Mouse (Mus musculus): ENCODE measurements around the gene Erp29.
"Not testable (repeated sequence)": the region's sequence is repeated elsewhere in the genome, so short reads cannot be mapped to it uniquely, and the experiment has no call there.

Erp29 gene

DNA sequence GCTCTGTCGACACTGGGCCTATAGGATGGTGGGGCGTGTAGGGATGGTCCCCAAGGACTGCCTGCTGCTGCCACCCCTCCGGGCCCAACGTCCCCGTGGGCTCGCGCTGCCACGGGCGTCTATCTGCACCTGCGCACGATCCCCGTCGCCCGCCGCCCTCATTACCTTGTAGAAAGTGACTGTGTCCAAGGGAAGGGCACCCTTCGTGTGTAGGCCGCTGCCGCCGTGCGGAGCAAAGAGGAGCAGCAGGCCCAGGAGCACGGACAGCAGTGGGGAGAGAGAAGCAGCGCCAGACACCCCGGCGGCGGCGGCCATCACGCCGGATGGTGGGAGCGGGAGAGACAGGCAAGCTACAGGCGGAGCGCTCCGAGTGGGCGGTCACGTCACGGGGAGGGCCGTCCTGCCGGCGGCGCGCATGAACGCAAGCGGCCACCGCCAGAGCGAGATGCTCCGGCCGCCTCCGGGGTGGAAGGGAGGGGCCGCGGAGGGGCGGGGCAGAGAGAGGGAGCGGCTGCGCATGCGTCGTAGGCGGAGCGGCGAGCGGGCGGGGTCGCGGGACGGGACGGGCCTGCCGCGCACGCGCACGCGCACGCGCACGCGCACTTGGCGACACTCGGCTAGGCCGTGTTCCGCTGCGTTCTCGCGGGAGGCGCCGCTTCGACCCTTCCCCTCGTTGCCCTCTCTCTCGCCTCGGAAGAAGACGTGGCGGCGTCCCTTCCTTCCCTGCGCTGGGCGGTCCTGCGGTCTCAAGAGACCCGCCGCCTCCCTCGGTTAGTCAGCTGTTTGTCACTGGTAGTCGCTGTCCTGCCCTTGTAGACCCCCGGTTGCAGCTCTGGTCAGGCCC lies at the start of gene Erp29:
Gene Erp29 (minus strand): TSS at position 481 of the 844 bp plus-strand sequence.
- in situ Hi-C loops (cut with MboI): no loop called here

DNA sequence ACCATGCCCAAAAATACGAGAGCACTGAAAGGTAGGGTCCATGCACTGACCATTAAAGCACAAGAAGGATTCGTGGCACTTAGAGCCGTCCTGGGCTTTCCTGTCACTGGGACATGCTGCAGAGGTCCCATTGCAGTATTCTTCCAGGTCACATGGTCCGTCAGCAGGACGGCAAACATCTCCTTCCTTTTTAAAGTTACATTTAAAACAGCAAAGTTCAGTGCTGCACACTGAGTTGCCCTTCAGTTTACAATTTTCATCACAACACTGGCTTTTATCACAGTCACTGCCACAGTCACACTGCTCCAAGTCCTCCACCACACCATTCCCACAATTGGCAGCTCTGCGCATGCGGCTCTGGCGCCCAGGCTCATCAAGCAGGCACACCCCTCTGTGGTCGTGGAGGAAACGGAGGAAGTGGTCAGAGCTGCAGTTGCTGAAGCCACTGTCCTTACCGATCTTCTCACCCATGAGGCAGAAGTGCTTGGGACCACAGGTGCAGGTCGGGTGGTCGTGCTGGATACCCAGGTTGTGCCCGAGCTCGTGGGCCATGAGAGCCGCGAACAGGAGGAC lies 49.2 kb upstream of the Erp29 start:
- in situ Hi-C loops (cut with MboI): not testable (repeated sequence)

GRCm38 (mm10) chr5:121500719-121501118 lies 48.4 kb upstream of the Erp29 start:
- in situ Hi-C loops (cut with MboI): no loop called here

DNA sequence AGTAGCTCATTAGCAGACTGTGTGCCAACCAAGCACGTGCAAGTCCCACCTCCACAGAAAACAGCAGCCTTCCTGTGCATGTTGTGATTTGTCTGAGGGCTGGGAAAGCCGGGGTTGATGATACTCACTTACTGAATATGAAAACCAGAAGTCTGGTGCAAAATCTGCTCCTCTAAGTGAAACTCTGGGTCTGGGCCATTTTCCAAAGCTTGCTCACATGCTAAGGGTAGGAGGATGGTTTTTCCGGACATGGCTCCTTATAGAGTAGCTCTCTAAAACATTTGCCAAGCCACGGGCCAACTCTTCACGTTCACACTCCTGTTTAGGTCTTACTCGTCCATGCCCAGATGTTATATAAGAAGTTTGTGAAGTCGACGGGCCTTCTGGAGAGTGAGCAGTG lies 41.0 kb upstream of the Erp29 start:
- in situ Hi-C loops (cut with MboI): no loop called here

DNA sequence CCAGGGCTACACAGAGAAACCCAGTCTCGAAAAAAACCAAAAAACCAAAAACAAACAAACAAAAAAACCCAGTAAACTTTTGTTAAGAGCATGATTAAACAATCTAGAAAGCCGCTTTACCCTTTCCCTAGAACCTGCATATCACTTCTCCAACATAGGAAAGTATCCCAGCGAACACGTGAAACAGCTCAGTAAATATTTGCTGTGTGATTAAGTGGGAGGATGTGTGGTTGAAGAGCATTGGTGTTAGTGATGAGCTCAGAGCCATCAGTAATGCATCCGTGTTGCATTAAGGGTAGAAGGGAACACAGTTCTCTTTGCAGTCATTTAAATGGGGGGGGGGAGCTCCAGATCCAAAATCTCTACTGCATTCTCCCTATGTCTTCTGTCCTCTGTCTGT lies 32.5 kb upstream of the Erp29 start:
- in situ Hi-C loops (cut with MboI): no loop called here

GRCm38 (mm10) chr5:121477680-121478079 lies 25.4 kb upstream of the Erp29 start:
- in situ Hi-C loops (cut with MboI): loop anchor here (5.0 kb wide), 1 partner anchor 35 kb away; no protein-coding TSS in a partner anchor

DNA sequence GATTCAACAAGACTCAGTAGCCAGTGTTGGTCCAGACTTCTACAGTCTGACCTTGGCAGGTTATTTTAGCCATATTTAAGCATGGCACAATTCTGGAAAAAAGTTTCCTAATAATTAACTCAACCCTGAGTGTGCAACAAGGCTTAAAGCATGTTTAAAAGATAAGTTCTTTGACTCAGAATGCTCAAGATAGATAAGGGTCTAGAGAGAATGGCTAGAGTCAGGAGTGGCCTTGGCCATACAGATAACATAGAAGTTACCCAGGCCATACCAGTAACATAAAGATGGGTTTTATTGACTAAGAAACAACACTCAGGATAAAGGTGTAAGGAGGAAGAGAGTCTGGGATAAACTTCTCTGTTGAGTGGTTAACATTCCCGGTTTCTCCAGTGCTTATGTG lies 23.7 kb upstream of the Erp29 start:
- in situ Hi-C loops (cut with MboI): loop anchor here (5.0 kb wide), 1 partner anchor 34 kb away; no protein-coding TSS in a partner anchor

DNA sequence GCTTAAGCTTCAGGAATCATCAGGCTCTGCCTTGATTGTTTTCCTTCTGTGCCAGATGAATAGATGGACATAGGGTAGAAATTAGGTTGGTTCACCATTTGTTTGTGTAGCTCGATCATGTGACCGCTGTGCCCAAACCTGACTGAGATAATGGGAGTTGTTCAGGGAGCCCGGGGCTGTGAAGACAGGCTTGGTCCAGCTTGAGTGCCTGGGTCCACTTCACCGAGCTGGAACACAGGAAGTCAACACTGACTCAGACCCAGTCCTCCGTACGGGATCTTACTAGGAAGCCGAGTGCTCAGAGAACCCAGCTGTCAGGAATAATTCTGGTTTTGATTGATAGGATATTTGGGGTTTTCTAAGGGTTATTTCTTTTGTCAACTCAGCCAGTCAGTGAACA lies 22.3 kb upstream of the Erp29 start:
- in situ Hi-C loops (cut with MboI): loop anchor here (5.0 kb wide), 1 partner anchor 32 kb away; no protein-coding TSS in a partner anchor

GRCm38 (mm10) chr5:121472411-121472810 lies 20.1 kb upstream of the Erp29 start:
- in situ Hi-C loops (cut with MboI): no loop called here

- in situ Hi-C loops (cut with MboI): no loop called here
Observed at GRCm38 (mm10) chr5:121469566-121469965, 17.3 kb upstream of the Erp29 start.

DNA sequence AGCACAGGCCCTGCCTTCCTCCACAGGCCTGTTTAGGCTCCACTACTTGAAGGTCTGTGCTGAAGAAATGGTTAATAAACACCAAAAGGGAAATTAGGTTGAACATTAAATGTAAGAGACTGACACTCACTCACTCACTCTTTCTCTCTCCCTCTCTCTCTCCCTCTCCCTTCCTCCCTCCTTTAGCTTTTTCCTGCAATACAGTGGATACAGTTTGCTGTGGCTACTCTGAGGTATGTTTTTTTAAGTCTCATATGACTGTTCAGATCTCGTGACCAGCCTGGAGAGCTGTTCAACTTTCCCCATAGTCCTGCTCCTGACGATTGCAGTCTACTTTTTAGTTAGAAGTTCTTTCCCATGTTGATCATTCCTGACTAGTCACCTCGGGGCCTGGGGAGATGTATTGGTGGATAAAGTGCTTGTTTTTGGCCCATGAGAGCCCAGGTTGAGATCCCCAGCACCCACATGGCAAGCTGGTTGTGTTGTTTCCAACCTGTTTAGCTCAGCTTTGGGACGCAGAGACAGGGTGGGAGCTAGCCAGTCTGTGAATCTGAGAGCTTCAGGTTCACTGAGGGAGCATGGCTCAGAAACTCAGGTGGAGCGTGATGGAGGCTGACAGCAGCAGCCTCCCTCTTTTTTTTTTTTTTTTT lies 11.4 kb upstream of the Erp29 start:
- in situ Hi-C loops (cut with MboI): no loop called here

DNA sequence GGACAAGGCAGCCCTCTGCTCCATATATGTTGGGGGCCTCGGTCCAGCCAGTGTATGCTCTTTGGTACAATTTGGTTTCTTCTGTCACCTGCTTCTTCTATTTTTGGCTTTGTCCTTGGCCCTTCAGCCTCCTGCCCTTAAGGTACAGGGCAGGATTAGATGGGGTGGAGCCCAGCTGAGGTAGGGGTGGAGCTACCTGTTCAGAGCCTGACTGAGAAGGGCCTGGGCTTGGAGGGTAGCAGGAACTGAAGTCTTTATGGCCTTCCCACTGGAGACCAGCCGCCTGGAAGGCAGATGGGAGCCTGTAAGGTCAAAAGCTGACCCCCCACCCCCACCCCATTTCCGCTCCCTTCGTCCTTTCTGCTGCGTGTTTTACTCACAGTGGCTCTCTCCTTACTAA lies 10.7 kb upstream of the Erp29 start:
- in situ Hi-C loops (cut with MboI): no loop called here

DNA sequence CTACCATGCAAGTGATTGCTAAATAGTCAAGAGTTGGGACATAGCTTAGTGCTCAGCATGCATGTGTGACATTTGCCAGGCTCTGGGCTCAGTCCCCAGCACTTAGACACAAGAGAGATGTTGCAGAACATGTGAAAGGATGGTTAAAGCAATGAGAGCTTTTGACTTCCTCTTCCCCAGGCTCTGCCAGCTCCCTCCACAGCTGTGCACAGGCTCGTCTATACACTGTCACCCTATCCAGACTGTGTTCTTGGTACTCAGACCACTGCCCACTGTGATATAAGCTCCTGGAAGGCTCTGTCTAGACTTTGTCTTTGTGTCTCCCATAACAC lies 9.8 kb upstream of the Erp29 start:
- in situ Hi-C loops (cut with MboI): no loop called here

DNA sequence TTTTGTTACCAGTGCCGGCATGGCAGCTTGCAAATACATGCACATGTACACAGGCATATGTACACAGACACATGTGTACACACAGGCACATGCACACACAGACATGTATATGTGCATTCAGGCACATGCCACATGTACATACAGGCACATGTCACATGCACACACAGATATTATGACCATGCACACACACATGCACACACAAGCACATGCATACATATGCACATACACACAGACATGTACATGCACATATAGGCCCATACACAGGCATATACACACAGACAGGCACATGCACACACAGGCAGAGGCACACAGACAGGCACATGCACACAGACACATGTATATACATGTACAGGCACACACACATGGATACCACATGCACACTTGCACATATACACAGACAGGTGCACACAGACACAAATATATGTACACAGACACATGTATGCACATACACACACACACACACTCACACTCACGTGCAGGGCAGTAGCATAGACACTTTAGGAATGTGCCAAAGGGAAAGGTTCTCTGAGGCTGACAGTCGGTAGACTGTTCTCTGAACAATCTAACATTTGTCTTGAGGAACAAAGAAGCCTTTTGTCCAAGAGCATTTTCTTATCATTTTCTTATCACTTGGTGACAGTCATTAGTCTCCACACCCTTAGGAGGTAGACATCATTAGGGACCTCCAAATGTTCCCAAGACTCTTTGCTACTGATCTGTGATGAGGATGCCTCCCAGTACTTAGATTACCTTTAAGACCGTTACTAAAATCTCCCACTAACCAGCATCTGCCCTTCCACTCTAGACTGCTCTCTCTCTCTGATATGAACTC lies 9.2 kb upstream of the Erp29 start:
- in situ Hi-C loops (cut with MboI): no loop called here

- in situ Hi-C loops (cut with MboI): no loop called here
Observed at GRCm38 (mm10) chr5:121455510-121456265, 3.4 kb upstream of the Erp29 start.

- in situ Hi-C loops (cut with MboI): no loop called here
Observed at GRCm38 (mm10) chr5:121454503-121454782, 2.1 kb upstream of the Erp29 start.

DNA sequence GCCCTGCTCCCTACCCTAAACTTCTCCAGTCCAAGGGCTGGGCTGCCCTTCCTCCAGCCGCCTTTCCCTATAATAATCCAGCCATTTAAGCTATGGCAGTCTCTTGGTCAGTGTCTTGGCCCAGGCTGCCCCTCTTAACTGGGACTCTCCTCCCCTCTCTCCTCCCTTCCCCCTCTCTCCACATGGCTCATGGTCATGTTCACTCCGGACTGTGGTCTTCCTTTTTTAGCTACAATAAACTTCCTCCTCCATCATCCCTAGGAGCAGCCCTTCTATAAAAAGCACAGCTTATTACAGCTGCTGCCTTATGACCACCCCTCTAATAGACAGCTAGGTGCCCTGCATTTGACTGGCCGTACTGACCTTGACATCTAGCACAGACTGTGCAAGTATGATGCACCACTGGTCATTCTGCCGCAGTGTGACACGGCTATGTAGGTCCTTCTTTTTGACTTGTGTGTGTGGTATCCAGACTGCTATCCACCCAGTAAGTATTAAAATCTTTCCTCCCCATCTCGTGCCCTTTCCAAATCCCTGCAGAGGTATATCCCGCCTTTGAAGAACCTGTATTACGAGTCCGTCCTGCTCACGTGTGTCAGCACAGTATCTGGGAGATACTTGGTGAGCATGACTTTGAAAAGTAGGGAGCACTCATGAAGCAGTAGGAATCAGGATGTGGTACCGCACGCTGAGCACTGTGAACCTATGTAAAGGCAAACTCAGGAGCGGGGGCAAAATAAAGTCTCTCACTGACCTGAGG lies 1.6 kb upstream of the Erp29 start:
- in situ Hi-C loops (cut with MboI): no loop called here

DNA sequence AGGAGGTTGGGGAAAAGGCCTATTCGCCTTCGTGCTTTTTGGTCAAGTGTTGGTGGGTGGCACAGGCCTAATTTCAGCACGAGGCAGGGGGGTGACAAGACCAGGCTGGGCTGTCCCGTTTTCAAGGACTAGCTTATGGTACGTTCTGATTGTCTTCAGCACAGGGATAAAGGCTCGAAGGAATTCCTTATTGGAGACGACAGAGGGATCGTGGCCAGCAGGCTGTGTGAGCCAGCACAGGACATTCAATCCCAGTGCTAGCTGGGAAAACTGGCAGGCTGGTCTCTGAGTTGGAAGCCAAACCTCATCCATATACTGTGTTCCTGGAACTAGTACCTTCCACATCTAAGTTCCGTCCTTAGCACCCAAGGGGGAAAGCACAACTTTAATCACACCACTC lies 600 bp upstream of the Erp29 start:
- in situ Hi-C loops (cut with MboI): no loop called here

- in situ Hi-C loops (cut with MboI): no loop called here
Observed at GRCm38 (mm10) chr5:121451644-121452025, 671 bp downstream of the Erp29 start, which contains the start of gene Tmem116. Gene Tmem116 (plus strand): TSS chr5:121451893.

- in situ Hi-C loops (cut with MboI): no loop called here
Observed at GRCm38 (mm10) chr5:121451203-121451602, 1.1 kb downstream of the Erp29 start.

DNA sequence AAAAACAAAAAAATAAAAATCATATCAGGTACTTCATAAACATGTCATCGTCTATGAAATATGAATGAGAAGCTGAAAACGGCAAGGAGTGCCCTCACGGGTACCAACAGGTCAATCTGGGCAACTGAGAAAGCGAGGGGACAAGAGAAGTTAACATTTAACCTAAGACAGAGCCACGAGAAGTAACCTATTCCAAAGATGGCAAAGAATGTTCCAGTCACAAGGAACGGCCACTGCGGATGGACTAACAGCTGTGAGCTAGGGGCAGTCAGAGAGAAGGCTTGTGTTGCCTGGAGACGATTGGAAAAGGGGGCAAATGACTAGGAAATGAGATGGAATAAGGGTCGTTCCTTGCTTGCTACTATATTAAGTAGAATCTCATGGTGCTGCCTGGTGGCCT lies 1.8 kb downstream of the Erp29 start:
- in situ Hi-C loops (cut with MboI): no loop called here
